Mouse (Mus musculus) liver, postnatal 0 days (tissue): Measurements from ENCODE around the gene Gipc2.

ENCODE experiments used
- CTCF ChIP-seq: sonication (generic); IDR thresholded peaks from 2 replicates; pipeline ENCODE4 v1.5.1; 2016; ENCODE audit warnings: antibody characterized with exemption, low read depth
- EP300 ChIP-seq: IDR thresholded peaks from 2 replicates; pipeline ENCODE4 v1.6.1; 2016; ENCODE audit warnings: antibody characterized with exemption, low read depth, mild to moderate bottlenecking

DNA sequence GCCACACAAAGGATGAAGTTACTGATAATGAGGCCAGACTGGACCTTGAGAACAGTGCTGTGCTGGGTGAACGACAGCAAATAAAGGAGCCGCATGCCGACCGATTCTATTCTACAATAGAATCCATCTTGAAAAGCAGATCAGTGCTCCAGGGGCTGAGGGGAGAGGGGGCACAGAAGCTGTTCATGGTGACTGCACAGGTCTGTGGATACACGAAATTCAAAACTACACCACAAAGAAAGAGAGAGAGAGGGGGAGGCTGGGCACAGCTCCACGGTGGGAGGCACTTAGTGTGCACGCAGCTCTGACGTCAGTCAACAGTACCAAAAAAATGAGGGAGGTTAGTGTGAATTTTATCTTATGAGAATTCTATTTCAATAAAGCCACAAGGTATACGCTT lies 17.5 kb upstream of the Gipc2 start:
- TF ChIP-seq CTCF = no peak
- TF ChIP-seq EP300 = no peak
